Mouse (Mus musculus): Measurements from ENCODE around the gene Gm10642. TPM values are rescaled to one million over a fixed set of nuclear protein-coding genes. Genes with fewer than 3 reads are reported as not detected.

The Gm10642 gene
- polyA plus RNA-seq, 1 experiment = 29.1 TPM

DNA sequence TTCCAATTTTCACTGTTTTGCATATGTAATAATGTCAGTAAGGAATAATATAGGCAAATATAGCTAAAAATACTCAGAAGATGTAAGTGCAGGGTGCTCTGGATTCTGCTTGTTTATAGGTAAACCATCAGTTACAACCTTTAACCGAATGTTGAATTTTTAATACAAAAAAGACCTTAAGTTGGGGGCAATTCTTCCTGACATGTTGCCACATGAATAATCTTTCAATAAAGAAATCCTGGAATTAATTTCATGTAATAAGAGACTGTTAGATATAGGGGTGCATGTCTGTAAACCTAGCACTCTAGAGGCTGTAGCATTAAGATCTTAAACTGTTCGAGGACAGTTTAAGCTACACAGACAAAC lies 304 bp upstream of the Gm10642 start:
- Histone ChIP-seq H3K4me1 (peaks cover 46% of the 10 kb centered on the region), H3K27me3 (replicated peaks) (no peaks in the 10 kb centered on the region), H3K4me3 (replicated peaks) (peak overlapping the region; percentile 99), H3K9me3 (no peaks in the 10 kb centered on the region), H3K36me3 (replicated peaks; ENCODE audit: low read length) (peaks cover 38% of the 10 kb centered on the region)
- TF ChIP-seq GATA1 (IDR thresholded peaks at IDR 0.05; ENCODE audit: borderline replicate concordance, low read length) = no peak
- TF ChIP-seq FLI1 (IDR thresholded peaks at IDR 0.05; ENCODE audit: low read length) = no peak

DNA sequence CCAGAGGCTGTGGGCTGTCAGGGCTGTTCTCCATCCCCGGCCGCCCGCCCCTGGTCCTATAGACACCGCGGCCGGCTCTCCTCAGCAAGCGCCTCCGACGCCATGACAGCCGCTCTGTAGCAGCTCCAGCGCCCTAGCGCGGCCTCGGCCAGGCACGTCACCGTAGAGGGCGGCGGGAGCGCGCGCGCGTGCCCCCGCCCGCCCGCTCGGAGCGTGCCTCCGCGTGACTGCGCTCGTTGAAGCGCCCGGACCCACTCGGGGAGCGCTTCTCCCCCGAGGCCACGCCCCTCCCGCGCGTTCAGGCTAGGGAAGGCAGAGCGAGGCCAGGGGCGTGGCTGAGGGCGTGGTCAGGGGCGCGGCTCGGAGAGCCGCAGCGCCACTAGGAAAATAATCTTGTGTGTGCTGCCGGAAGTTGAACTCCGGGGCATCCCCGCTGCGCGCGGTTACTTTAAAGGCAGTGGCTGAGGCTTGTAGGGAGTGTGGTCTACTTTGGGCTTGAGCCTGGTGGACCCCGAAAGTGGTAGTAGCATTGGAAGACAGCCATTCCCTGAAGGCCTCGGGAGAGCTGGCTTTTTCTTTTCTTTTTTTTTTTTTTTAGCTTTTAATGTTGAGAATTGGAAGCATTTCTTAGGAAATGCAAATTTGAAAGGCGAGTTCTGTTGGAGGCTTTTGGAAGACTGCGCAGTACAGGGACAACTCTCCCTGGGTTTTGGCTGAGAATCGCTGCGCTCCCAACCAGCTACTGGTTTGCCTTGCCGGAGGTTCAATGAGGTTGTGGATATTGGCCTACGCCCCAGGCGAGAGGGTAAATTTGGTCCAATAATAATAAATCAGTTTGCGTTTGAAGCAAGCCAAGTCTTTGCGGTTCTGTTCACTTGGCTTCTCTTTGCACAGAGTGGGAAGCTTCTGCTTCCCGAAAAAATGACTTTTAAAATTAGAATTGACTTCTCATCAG lies 1.2 kb downstream of the Gm10642 start, which contains the start of gene Mindy2:
TSS of gene Mindy2 (minus strand) at position 162 of the 955 bp plus-strand sequence.
- Histone ChIP-seq H3K4me1 (peaks cover 36% of the 10 kb centered on the region), H3K4me3 (replicated peaks) (peak within 1 kb of the TSS; percentile 99), H3K9me3 (no peaks in the 10 kb centered on the region), H3K27me3 (replicated peaks) (no peaks in the 10 kb centered on the region), H3K36me3 (replicated peaks; ENCODE audit: low read length) (peaks cover 23% of the 10 kb centered on the region)
- TF ChIP-seq FLI1 (IDR thresholded peaks at IDR 0.05; ENCODE audit: low read length) = 0 out of 2 replicates have a peak, but pooled peaks have one; percentile 26
- TF ChIP-seq GATA1 (IDR thresholded peaks at IDR 0.05; ENCODE audit: borderline replicate concordance, low read length) = no peak

DNA sequence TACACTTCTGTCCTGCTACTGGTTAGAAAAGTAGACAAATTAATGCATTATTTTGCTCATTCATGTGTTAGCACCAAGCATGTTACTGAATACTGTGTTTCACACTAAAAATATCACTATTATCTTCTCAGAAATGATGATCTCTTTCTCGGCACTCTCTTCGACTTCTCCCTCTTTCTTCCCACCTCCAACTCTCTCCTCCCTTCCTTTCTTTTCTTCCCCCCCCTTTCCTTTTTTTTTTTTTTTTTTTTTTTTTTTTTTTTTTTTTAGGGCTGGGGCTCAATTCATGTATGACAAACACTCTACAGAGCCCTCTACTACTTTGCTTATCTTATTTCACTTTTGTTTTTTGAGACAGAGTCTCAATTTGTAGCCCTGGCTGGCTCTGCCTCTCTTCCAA lies 2.2 kb downstream of the Gm10642 start:
- Histone ChIP-seq H3K9me3 (no peaks in the 10 kb centered on the region), H3K4me3 (replicated peaks) (peak overlapping the region; percentile 83), H3K27me3 (replicated peaks) (no peaks in the 10 kb centered on the region), H3K4me1 (peaks cover 27% of the 10 kb centered on the region), H3K36me3 (replicated peaks; ENCODE audit: low read length) (peaks cover 18% of the 10 kb centered on the region)
- no peak for TF ChIP-seq FLI1 (IDR thresholded peaks at IDR 0.05; ENCODE audit: low read length)
- TF ChIP-seq GATA1 (IDR thresholded peaks at IDR 0.05; ENCODE audit: borderline replicate concordance, low read length) = no peak

DNA sequence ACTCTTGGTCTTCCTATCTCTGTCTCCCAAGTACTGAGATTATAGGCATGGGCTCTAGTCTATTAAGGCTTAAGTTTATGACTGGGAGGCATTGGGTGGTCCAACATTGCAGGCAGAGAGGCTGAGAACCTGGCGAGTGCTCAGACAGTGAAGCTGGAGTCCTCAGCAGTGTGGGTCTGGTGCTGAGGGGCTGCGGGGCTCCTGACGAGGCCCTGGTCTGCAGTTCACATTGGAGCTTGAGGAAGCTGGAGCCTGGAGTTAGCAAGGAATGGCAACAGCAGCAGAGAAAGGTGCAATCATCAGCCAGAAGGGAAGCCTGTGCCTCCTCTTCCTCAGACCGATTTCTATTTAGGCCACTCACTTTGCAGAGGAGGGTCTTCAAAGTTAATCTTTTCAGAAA lies 8.8 kb downstream of the Gm10642 start:
- Histone ChIP-seq H3K36me3 (replicated peaks; ENCODE audit: low read length) (peaks cover 27% of the 10 kb centered on the region), H3K27me3 (replicated peaks) (no peaks in the 10 kb centered on the region), H3K4me1 (peaks cover 23% of the 10 kb centered on the region), H3K9me3 (0 out of 2 replicates have a peak, but pooled peaks cover 3% of the 10 kb centered on the region), H3K4me3 (replicated peaks) (no peak overlapping the region)
- no peak for TF ChIP-seq GATA1 (IDR thresholded peaks at IDR 0.05; ENCODE audit: borderline replicate concordance, low read length)
- TF ChIP-seq FLI1 (IDR thresholded peaks at IDR 0.05; ENCODE audit: low read length) = no peak

DNA sequence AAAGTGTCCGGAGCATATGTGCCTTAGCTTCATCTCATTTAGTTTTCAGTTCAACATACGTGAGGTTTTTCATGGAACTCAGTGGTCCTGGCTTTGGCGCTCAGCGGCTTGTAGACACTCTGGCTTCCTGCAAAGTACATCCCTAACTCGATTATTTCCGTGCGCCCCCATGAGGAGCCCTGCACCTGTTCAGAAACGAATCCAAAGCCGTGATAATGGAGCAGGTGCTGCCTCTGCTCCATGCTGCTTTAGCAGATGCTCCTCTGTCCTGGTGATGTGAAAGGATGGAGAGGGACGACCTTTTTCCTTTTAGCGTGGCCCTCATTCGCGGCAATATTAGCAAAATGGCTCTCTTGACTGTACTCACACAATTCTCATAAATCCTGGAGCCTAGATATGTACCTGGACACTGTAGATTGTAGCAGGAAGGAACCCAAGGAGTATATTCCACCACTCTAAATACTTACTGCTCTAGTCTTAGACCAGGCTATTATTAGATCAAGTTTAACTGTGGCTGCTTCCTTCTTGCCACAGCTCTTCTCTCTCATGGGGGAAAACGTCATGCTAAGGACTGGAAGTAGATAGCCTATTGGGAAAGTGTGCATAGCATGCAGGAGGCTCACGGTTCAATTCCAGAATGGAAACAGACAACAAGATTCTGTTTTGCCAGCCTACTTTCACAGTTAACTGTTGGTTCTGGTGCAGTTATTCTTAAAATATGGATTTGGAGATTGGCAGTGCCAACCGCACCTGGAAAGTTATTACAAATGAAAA lies 9.5 kb downstream of the Gm10642 start:
- H3K4me1 ChIP-seq = peaks cover 29% of the 10 kb centered on the region
- TF ChIP-seq GATA1 (IDR thresholded peaks at IDR 0.05; ENCODE audit: borderline replicate concordance, low read length) = no peak
- TF ChIP-seq FLI1 (IDR thresholded peaks at IDR 0.05; ENCODE audit: low read length) = no peak
- H3K27me3 ChIP-seq (replicated peaks) = no peaks in the 10 kb centered on the region
- peaks cover 27% of the 10 kb centered on the region for H3K36me3 ChIP-seq (replicated peaks; ENCODE audit: low read length)
- no peak overlapping the region for H3K4me3 ChIP-seq (replicated peaks)
- 0 out of 2 replicates have a peak, but pooled peaks cover 3% of the 10 kb centered on the region for H3K9me3 ChIP-seq

DNA sequence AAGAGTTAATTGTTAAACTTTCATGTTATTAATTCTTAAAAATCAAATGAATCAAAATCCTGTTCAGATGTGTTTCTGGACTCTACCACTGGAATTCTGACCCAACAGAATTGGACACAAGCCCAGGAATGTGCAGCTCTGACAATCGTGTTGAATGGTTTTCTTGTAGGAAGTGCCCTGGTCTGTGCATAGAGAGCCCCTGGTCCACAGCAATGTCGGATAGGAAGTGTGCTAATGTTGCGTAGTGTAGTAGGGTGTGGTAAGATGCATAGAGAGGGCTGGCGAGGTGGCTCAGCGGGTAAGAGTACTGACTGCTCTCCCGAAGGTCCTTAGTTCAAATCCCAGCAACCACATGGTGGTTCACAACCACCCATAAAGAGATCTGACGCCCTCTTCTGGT lies 10.8 kb downstream of the Gm10642 start:
- Histone ChIP-seq H3K4me1 (peaks cover 39% of the 10 kb centered on the region), H3K9me3 (0 out of 2 replicates have a peak, but pooled peaks cover 3% of the 10 kb centered on the region), H3K4me3 (replicated peaks) (no peak overlapping the region), H3K27me3 (replicated peaks) (no peaks in the 10 kb centered on the region), H3K36me3 (replicated peaks; ENCODE audit: low read length) (peaks cover 27% of the 10 kb centered on the region)
- TF ChIP-seq FLI1 (IDR thresholded peaks at IDR 0.05; ENCODE audit: low read length) = no peak
- no peak for TF ChIP-seq GATA1 (IDR thresholded peaks at IDR 0.05; ENCODE audit: borderline replicate concordance, low read length)

DNA sequence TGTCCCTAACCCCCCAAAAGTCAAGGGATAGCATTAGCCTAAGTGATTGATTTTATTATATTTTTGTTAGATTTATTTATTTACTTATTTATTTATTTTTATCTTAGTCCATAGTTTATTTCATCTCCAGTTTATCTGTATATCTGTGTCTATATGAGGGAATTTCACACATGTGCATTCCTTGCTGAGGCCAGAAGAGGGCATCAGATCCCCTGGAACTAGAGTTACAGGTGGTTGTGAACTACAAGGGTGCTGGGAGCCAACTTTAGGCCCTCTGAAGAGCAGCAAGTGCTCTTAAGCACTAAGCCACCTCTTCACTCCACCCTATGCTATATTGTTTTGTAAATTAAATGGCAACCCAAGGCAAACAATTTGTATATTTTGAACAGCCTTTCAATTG lies 12.0 kb downstream of the Gm10642 start:
- Histone ChIP-seq H3K4me1 (peaks cover 49% of the 10 kb centered on the region), H3K27me3 (replicated peaks) (no peaks in the 10 kb centered on the region), H3K4me3 (replicated peaks) (no peak overlapping the region), H3K36me3 (replicated peaks; ENCODE audit: low read length) (peaks cover 26% of the 10 kb centered on the region), H3K9me3 (0 out of 2 replicates have a peak, but pooled peaks cover 3% of the 10 kb centered on the region)
- no peak for TF ChIP-seq FLI1 (IDR thresholded peaks at IDR 0.05; ENCODE audit: low read length)
- no peak for TF ChIP-seq GATA1 (IDR thresholded peaks at IDR 0.05; ENCODE audit: borderline replicate concordance, low read length)

DNA sequence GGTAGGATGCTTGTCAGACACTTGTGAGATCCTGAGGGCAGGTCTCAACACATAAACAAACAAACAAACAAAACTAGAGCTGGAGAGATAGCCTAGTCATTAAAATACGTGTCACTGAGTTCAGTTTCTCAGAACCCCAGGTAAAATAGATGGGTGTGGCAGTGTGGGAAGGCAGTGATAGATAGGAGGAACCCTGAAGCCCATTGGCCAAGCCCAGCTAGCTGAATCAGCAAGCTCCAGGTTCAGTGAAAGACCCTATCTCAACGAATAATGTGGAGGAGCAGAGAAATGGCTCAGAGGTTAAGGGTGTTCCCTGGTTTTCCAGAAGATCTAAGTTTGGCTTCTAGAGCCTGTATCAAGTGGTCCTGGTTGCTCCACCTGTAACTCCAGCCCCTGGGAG lies 13.1 kb downstream of the Gm10642 start:
- H3K27me3 ChIP-seq (replicated peaks) = no peaks in the 10 kb centered on the region
- TF ChIP-seq GATA1 (IDR thresholded peaks at IDR 0.05; ENCODE audit: borderline replicate concordance, low read length) = no peak
- no peak for TF ChIP-seq FLI1 (IDR thresholded peaks at IDR 0.05; ENCODE audit: low read length)
- H3K4me1 ChIP-seq = peaks cover 60% of the 10 kb centered on the region
- H3K36me3 ChIP-seq (replicated peaks; ENCODE audit: low read length) = peaks cover 16% of the 10 kb centered on the region
- 0 out of 2 replicates have a peak, but pooled peaks cover 3% of the 10 kb centered on the region for H3K9me3 ChIP-seq
- no peak overlapping the region for H3K4me3 ChIP-seq (replicated peaks)

DNA sequence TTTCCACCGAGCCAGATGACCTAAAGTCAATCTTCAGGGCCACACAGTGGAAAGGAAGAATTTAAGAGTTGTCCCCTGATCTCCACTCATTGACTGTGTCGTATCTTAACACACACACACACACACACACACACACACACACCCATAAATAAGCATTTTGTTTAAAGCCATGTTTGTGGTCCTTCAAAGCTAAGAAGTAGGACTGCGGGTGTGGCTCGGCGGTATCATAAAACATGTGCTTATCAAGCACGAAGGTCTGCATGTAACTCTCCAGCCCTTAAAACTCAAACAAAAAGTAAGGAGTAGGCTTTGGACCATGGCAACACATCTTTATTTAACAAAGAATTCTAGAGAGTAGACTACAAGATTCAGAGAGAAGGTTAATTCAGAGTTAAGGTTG lies 14.3 kb downstream of the Gm10642 start:
- Histone ChIP-seq H3K36me3 (replicated peaks; ENCODE audit: low read length) (peaks cover 8% of the 10 kb centered on the region), H3K9me3 (0 out of 2 replicates have a peak, but pooled peaks cover 3% of the 10 kb centered on the region), H3K4me1 (peaks cover 60% of the 10 kb centered on the region), H3K4me3 (replicated peaks) (no peak overlapping the region), H3K27me3 (replicated peaks) (no peaks in the 10 kb centered on the region)
- TF ChIP-seq FLI1 (IDR thresholded peaks at IDR 0.05; ENCODE audit: low read length) (no peak), GATA1 (IDR thresholded peaks at IDR 0.05; ENCODE audit: borderline replicate concordance, low read length) (no peak)
